Mouse (Mus musculus): Measurements from ENCODE around the gene Rhd. TPM values are rescaled to one million over a fixed set of nuclear protein-coding genes. Genes with fewer than 3 reads are reported as not detected.

The Rhd gene
- polyA plus RNA-seq, 1 experiment from 2014 or later: 0.08 TPM

DNA sequence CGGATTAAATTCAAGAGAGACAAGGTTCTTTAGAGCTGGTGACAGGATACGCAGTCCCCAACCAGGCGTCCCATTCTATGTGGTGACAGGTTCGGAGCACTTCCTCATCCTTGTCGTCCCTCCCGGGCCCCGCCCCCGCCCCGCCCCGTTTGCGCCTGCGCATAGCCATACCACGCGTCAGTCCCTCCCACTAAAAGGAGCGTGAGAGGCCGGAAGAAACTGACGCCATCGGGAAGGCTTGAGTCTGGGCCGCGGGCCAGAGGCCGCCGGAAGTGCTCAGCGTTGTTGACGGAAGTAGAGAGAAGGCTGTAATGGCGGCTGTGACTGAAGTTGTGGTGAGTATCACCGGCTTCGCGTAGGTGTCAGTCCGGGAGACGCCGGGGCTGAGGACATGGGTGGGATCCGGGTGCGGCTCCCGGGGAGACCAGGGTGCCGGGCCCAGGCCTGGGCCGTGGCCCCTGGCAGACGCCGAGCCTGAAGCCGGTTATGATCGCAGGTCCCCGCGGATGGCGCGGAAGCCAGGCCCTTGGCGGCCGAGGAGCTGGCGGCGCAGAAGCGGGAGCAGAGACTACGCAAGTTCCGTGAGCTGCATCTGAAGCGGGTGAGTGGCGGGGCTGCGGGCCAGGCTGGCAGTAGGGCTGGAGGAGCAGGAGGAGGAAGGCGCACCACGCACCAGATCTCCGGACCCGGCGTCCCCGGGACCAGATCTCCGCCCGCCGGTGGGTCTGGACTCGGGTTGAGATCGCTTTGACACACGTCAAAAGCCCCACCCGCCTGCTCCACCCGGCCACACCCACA, 66.5 kb downstream of the Rhd start, which contains the start of gene Syf2:
Gene Syf2 (plus strand): TSS at position 215 of the 798 bp plus-strand sequence.
- TF ChIP-seq CTCF (IDR thresholded peaks at IDR 0.05): no peak
- ATAC-seq (peak; percentile 76), DNase-seq (ENCODE audit: low read depth, low spot score) (no peak)
- ChIA-PET POLR2A (interaction anchor here (0.5 kb wide), 1 partner anchor 229 kb away, joined by 3 read pairs; no protein-coding TSS in a partner anchor), CTCF (no interaction called here)
- H3K27me3 ChIP-seq: no peaks in the 10 kb centered on the region
- in situ Hi-C loops (cut with MboI; ENCODE audit: low pct_unique_long_range_greater_than_20kb): no loop called here

DNA sequence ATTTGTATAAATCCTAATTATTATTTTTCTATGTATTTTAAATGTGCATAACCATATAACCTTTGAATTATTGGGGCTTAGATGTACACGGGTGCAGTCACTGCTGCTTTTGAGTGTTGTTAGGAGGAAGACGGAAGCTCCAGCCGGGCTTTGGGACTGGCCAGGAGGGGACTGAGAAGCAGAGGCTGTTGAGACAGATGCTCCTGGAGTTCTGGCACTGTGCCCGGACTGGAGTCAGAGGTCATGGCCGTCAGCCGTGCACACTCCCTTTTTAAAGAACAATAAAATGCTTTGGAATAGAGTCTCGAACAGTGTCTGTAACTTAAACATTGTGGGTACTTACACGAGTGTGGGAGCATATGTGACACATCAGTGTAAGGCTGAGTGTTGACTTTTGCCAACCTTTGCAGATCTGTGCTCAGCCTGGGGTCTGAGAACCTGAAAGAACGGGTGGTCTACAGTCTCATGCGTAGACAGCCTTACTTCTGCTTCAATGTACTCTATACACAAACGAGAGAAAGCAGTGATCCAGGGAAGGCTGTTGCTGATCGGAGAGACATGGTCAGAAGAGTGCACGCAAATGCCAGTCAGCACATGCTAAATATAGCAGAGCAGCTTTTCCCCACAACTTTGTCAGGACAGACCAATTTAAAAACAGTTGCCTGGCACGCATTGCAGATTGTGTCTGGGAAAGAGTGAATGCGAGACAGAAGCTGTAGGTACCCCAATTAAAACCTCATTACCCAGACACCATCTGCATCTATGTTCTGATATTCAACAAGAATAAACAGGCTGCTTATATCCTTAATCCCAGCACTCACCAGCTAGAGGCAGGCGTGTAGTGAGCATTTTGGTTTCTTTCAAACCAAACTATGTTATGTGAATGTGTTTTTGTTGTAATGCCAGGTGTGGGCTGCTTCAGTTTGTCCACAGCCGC, 73.2 kb downstream of the Rhd start:
- POLR2A ChIA-PET: interaction anchor here (0.8 kb wide), 1 partner anchor 368 kb away, joined by 3 read pairs; no protein-coding TSS in a partner anchor
- in situ Hi-C loops (cut with MboI; ENCODE audit: low pct_unique_long_range_greater_than_20kb): no loop called here
- no peak for DNase-seq (ENCODE audit: low read depth, low spot score)
- ATAC-seq: no peak
- no peak for TF ChIP-seq CTCF (IDR thresholded peaks at IDR 0.05)
- no peaks in the 10 kb centered on the region for H3K27me3 ChIP-seq
- CTCF ChIA-PET: no interaction called here

DNA sequence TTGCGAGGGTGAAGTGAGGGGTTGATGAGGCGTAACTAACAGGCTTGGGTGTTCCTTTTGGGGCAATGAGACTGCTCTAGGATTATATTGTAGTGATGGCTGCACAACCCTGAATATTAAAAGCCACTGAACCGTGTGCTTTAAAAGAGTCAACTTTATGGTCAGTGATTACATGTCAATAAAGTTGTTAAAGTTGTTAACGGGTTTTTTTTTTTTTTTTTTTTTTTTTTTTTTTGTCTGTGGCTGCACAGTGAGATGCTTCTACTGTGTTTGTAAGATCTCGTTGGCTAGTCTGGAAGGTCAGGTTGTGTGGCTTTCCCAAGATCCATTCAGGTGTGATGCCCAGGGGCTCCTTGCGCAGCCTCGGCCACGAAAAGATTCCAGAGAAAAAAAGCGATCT, 75.6 kb downstream of the Rhd start:
- DNase-seq (ENCODE audit: low read depth, low spot score) (no peak), ATAC-seq (no peak)
- TF ChIP-seq CTCF (IDR thresholded peaks at IDR 0.05): no peak
- peaks cover 3% of the 10 kb centered on the region for H3K27me3 ChIP-seq
- POLR2A ChIA-PET: no interaction called here
- in situ Hi-C loops (cut with MboI; ENCODE audit: low pct_unique_long_range_greater_than_20kb): no loop called here
- CTCF ChIA-PET: no interaction called here

DNA sequence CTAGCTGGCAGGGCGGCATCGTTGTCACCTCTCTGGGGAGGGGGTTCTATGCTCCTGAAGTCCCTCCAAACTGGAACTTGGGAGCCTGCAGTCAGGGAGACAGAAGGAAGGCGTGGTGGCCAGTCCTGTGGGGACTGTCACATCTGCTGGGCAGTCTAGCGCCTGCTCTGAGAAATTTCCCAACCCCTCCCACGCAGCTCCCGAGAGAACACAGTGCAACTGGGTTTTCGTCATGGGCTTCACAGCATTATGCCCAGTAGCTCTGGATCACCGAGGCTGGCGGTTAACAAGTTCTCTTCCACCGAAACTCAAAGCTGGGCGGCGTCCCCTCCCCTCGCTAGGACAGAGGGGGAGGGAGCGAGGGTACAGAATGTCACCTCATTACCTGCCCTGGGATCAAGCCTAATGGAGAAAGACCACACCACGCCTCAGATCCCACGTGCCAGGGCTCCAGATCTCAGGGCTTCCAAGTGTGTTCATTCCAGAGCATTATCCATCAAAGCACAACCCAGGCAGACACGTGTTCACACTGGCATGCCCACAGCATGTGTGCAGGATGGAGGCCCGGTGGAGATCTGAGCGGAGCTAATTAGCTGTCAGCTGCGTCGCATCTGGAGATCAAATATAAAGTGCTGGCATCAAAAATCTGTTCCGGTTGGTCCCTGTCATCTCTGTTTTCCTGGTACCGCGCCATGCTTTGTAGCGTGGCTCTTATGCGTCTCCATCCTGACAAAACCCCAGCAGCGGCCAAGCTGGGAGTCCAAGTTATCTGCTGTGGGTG, 79.6 kb downstream of the Rhd start:
- in situ Hi-C loops (cut with MboI; ENCODE audit: low pct_unique_long_range_greater_than_20kb): no loop called here
- CTCF ChIA-PET: interaction anchor here (1.2 kb wide), 1 partner anchor 263 kb away, joined by 3 read pairs; no protein-coding TSS in a partner anchor
- ATAC-seq: no peak

More for the DNA sequence above, 79.6 kb downstream of the Rhd start:
- peaks cover 3% of the 10 kb centered on the region for H3K27me3 ChIP-seq
- POLR2A ChIA-PET: no interaction called here
- DNase-seq (ENCODE audit: low read depth, low spot score): no peak
- no peak for TF ChIP-seq CTCF (IDR thresholded peaks at IDR 0.05)

Other genes with a start within 250 kb of the Rhd start
- 16.2 TPM for gene Man1c1, start 160.2 kb upstream of the Rhd start, polyA plus RNA-seq (2021)
- gene Ldlrap1, start 96.5 kb upstream of the Rhd start, polyA plus RNA-seq (2021): 17.1 TPM
- gene Maco1, start 11.2 kb upstream of the Rhd start, polyA plus RNA-seq (2021): 27.0 TPM
- gene Tmem50a, start 50.5 kb downstream of the Rhd start, polyA plus RNA-seq (2021): 98.5 TPM
- gene Rsrp1, start 59.1 kb downstream of the Rhd start, polyA plus RNA-seq (2021): 237 TPM
- 73.5 TPM for gene Syf2, start 66.4 kb downstream of the Rhd start, polyA plus RNA-seq (2021)